Mouse (Mus musculus): ENCODE data around the gene Toe1. TPM values are rescaled to one million over a fixed set of nuclear protein-coding genes. Genes with fewer than 3 reads are reported as not detected.

The Toe1 gene
- 36.1 and 39.4 TPM in 2 replicates for polyA plus RNA-seq (2012; rRNA removed)

GRCm38 (mm10) chr4:116807197-116808129, at the start of gene Toe1, which contains the start of gene Mutyh:
Gene Toe1 (minus strand): TSS chr4:116807640.
Gene Mutyh (plus strand): TSS chr4:116807723.

GRCm38 (mm10) chr4:116821694-116822016, 14.2 kb upstream of the Toe1 start, which contains the start of gene Hpdl:
Gene Hpdl (minus strand): TSS chr4:116821707.

Other genes starting within 250 kb of the Toe1 start
- gene Gpbp1l1, start 250.0 kb downstream of the Toe1 start, polyA plus RNA-seq (2012; rRNA removed): 37.1 and 38.9 TPM in 2 replicates
- gene Ccdc17, start 211.0 kb downstream of the Toe1 start, polyA plus RNA-seq (2012; rRNA removed): 4.4 and 5.0 TPM in 2 replicates
- gene Nasp, start 179.7 kb downstream of the Toe1 start, polyA plus RNA-seq (2012; rRNA removed): 159 and 176 TPM in 2 replicates
- 627 and 659 TPM in 2 replicates for gene Akr1a1, start 156.0 kb downstream of the Toe1 start, polyA plus RNA-seq (2012; rRNA removed)
- gene Prdx1, start 122.1 kb downstream of the Toe1 start, polyA plus RNA-seq (2012; rRNA removed): 249 and 273 TPM in 2 replicates
- 21.2 and 24.2 TPM in 2 replicates for gene Mmachc, start 99.2 kb downstream of the Toe1 start, polyA plus RNA-seq (2012; rRNA removed)
- gene Ccdc163, start 99.1 kb downstream of the Toe1 start, polyA plus RNA-seq (2012; rRNA removed): 38.7 and 43.2 TPM in 2 replicates
- 4.9 and 5.1 TPM in 2 replicates for gene Tesk2, start 86.7 kb downstream of the Toe1 start, polyA plus RNA-seq (2012; rRNA removed)
- gene Mutyh, start 83 bp upstream of the Toe1 start, polyA plus RNA-seq (2012; rRNA removed): 20.2 and 20.6 TPM in 2 replicates
- gene Hpdl, start 14.1 kb upstream of the Toe1 start, polyA plus RNA-seq (2012; rRNA removed): 0.49 and 0.50 TPM in 2 replicates
- gene Zswim5, start 69.7 kb upstream of the Toe1 start, polyA plus RNA-seq (2012; rRNA removed): 22.0 and 27.1 TPM in 2 replicates
- 59.3 and 62.9 TPM in 2 replicates for gene Urod, start 186.8 kb upstream of the Toe1 start, polyA plus RNA-seq (2012; rRNA removed)
- 51.7 and 57.8 TPM in 2 replicates for gene Hectd3, start 187.7 kb upstream of the Toe1 start, polyA plus RNA-seq (2012; rRNA removed)
- gene Eif2b3, start 211.8 kb upstream of the Toe1 start, polyA plus RNA-seq (2012; rRNA removed): 31.6 and 32.5 TPM in 2 replicates

Measured in central nervous system, embryonic 14 days (tissue).